Mouse (Mus musculus) macrophage (primary cell): ENCODE data around the gene Rdh19. TPM values are rescaled to one million over a fixed set of nuclear protein-coding genes. Genes with fewer than 3 reads are reported as not detected.
"Not testable (repeated sequence)": the region's sequence is repeated elsewhere in the genome, so short reads cannot be mapped to it uniquely, and the experiment has no call there.

Source experiments
- H3K27ac ChIP-seq: fragments of 350-480 bp; formaldehyde crosslinking; 2 replicates; pipeline ENCODE4 v1.9.0; 2021
- H3K36me3 ChIP-seq: fragments of 350-480 bp; formaldehyde crosslinking; 2 replicates; pipeline ENCODE4 v1.9.0; 2021; ENCODE audit errors: inconsistent target
- H3K4me3 ChIP-seq: fragments of 350-480 bp; formaldehyde crosslinking; 2 replicates; pipeline ENCODE4 v1.9.0; 2021; ENCODE audit errors: inconsistent target
- H3K79me2 ChIP-seq: fragments of 350-480 bp; formaldehyde crosslinking; 2 replicates; pipeline ENCODE4 v1.9.0; 2021; ENCODE audit errors: inconsistent target
- WGBS: methylation state at CpG from one replicate; pipeline ENCODE4 v1.1.7; 2026; ENCODE audit warnings: inconsistent platforms; ENCODE audit not compliant: missing documents; 5-methylcytosine and 5-hydroxymethylcytosine counted together
- polyA plus RNA-seq: library from polyadenylated mRNA; stranded (reverse); fragments of 250-400 nt; gene quantifications from 3 replicates; pipeline ENCODE4 v1.2.4, GENCODE M21; 2018; ENCODE audit warnings: inconsistent platforms
- total RNA-seq, 78 experiments: library from RNA; depleted of rRNA; stranded (reverse); fragments of 250-400 nt; gene quantifications; 1 replicate in 9 of 78; 2 replicates in 24 of 78; 3 replicates in 43 of 78; 4 replicates in 2 of 78; pipeline ENCODE4 v1.2.4; 2018; ENCODE audit warnings: inconsistent platforms in 56 of 78

The Rdh19 gene
- not detected for total RNA-seq (2018; cell fraction: chromatin; rRNA removed)
- not detected for total RNA-seq (2018; cell fraction: cytosol; rRNA removed)
- total RNA-seq (2018; cell fraction: nucleus; rRNA removed), result not detected
- not detected in 3 replicates for polyA plus RNA-seq

GRCm38 (mm10) chr10:127849628-127850027, at the start of gene Rdh19:
Gene Rdh19 (plus strand): TSS chr10:127849928.
- Histone ChIP-seq H3K27ac (no peak within 1 kb of the TSS), H3K36me3 (no peaks in the 10 kb centered on the region), H3K4me3 (no peak within 1 kb of the TSS), H3K79me2 (no peaks in the 10 kb centered on the region)
- WGBS, result 80% methylated on average over 1 of the region's 1 CpGs

GRCm38 (mm10) chr10:127800891-127801290, 48.8 kb upstream of the Rdh19 start, which contains the start of gene Rdh16:
Gene Rdh16 (plus strand): TSS chr10:127801152.
- Histone ChIP-seq H3K4me3 (no peak within 1 kb of the TSS), H3K36me3 (no peaks in the 10 kb centered on the region), H3K27ac (no peak within 1 kb of the TSS), H3K79me2 (no peaks in the 10 kb centered on the region)
- 90% methylated on average over 6 of the region's 6 CpGs for WGBS

GRCm38 (mm10) chr10:127801612-127802011, 48.1 kb upstream of the Rdh19 start:
- no peaks in the 10 kb centered on the region for H3K79me2 ChIP-seq
- no peak overlapping the region for H3K27ac ChIP-seq
- WGBS, result 88% methylated on average over 2 of the region's 2 CpGs
- no peak overlapping the region for H3K4me3 ChIP-seq
- no peaks in the 10 kb centered on the region for H3K36me3 ChIP-seq

DNA sequence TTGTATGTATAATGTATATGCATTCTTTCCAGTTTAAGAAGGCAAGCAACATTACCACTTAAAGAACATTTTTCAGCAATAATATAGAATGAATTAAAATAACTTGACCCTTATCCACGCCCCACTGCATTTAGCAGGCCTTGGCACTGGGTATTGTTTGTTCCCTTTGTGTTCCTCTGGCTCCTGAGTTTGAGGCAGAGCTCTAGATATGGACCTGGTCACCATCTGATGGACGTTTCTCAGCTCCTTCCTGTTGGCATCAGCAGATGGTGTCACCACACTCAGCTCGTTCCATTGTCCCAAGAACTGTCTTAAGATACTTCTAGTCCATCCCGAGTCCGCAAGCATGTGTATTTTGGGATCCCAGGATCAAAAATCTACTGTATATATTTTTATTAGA, 47.5 kb upstream of the Rdh19 start:
- Histone ChIP-seq H3K36me3 (no peaks in the 10 kb centered on the region), H3K4me3 (no peak overlapping the region), H3K27ac (no peak overlapping the region), H3K79me2 (no peaks in the 10 kb centered on the region)
- WGBS, result 73% methylated on average over 5 of the region's 5 CpGs

GRCm38 (mm10) chr10:127804416-127804815, 45.3 kb upstream of the Rdh19 start:
- no peaks in the 10 kb centered on the region for H3K79me2 ChIP-seq
- WGBS, result 84% methylated on average over 7 of the region's 7 CpGs
- no peaks in the 10 kb centered on the region for H3K36me3 ChIP-seq
- no peak overlapping the region for H3K27ac ChIP-seq
- H3K4me3 ChIP-seq, result no peak overlapping the region

DNA sequence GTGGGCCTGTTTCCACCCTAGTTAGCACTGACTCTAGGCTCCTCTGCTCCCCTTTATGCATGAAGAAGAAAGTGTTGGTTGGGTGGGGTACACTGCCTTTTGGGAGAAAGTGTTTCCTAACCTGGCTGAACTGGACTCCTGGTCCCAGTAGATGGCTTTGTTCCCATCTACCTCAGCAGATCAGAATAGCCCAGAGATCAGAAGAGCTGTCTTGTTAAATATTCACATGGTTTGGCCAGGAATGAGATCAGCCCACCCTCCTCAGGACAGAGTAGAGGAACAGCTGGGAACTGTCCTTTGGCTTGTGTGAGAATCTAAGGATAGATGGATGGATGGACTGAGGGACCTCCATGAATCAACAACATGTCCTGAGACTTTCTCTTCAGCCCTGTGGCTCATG, 33.8 kb upstream of the Rdh19 start:
- Histone ChIP-seq H3K4me3 (no peak overlapping the region), H3K27ac (no peak overlapping the region), H3K36me3 (no peaks in the 10 kb centered on the region), H3K79me2 (no peaks in the 10 kb centered on the region)

- H3K27ac ChIP-seq, H3K36me3 ChIP-seq, H3K79me2 ChIP-seq, H3K4me3 ChIP-seq: not testable (repeated sequence)
- WGBS, result 69% methylated on average over 3 of the region's 4 CpGs
Observed at GRCm38 (mm10) chr10:127817268-127817910, 32.3 kb upstream of the Rdh19 start.

DNA sequence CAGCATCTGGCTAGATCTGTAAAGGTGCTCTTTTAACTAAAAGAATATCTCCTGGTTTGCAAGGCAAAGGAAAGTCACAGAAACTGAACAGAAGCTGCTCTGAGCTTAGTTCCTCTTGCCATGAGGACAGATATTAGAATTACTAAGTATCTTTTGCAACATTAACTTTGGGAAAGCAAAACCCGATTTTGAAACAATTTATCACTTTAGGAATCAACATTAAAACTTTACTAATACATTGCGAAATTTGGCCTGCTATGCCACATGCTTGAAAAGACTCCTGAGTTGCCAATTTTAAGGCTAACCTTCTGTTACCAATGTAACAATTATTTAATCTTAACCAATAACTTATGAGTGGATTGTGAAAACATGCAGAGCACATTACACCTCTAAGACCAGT, 27.9 kb upstream of the Rdh19 start:
- 80% methylated on average over 1 of the region's 2 CpGs for WGBS
- H3K27ac ChIP-seq, H3K4me3 ChIP-seq, H3K36me3 ChIP-seq, H3K79me2 ChIP-seq: not testable (repeated sequence)

- H3K27ac ChIP-seq, result no peak overlapping the region
- 77% methylated on average over 5 of the region's 6 CpGs for WGBS
- no peaks in the 10 kb centered on the region for H3K79me2 ChIP-seq
- no peak overlapping the region for H3K4me3 ChIP-seq
- no peaks in the 10 kb centered on the region for H3K36me3 ChIP-seq
Observed at GRCm38 (mm10) chr10:127825386-127825785, 24.3 kb upstream of the Rdh19 start.

GRCm38 (mm10) chr10:127829121-127829520, 20.6 kb upstream of the Rdh19 start:
- H3K27ac ChIP-seq, result no peak overlapping the region
- H3K4me3 ChIP-seq, result no peak overlapping the region
- 90% methylated on average over 3 of the region's 3 CpGs for WGBS
- H3K36me3 ChIP-seq, result no peaks in the 10 kb centered on the region
- no peaks in the 10 kb centered on the region for H3K79me2 ChIP-seq

- 88% methylated on average over 1 of the region's 1 CpGs for WGBS
- not testable (repeated sequence) for H3K27ac ChIP-seq, H3K4me3 ChIP-seq, H3K36me3 ChIP-seq, H3K79me2 ChIP-seq
Observed at GRCm38 (mm10) chr10:127834186-127834585, 15.5 kb upstream of the Rdh19 start.

GRCm38 (mm10) chr10:127835292-127835691, 14.4 kb upstream of the Rdh19 start:
- Histone ChIP-seq H3K79me2 (no peaks in the 10 kb centered on the region), H3K36me3 (no peaks in the 10 kb centered on the region), H3K4me3 (no peak overlapping the region), H3K27ac (no peak overlapping the region)
- WGBS, result 79% methylated on average over 5 of the region's 5 CpGs

DNA sequence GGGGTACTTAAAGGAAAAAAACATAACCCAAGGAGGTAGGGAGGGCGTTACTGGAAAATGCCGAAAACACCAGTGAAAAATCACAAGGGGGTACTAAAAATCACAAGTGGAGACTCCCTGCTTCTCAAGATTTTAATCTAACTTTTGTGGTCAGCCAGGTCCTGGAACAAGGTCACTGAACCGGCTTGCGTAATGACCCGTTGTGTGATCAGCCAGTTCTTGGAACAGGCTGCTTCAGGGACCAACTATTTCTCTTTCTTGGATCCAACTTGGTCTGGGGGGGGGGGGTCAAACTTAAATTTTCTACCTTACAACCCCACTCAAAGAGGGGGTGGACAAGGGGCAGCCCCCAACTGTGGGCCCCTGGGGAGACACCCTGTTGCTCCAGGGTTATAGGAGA, 11.9 kb upstream of the Rdh19 start:
- 79% methylated on average over 5 of the region's 5 CpGs for WGBS
- not testable (repeated sequence) for H3K79me2 ChIP-seq, H3K4me3 ChIP-seq, H3K27ac ChIP-seq, H3K36me3 ChIP-seq

GRCm38 (mm10) chr10:127838539-127838938, 11.2 kb upstream of the Rdh19 start:
- H3K4me3 ChIP-seq, result no peak overlapping the region
- H3K36me3 ChIP-seq, result no peaks in the 10 kb centered on the region
- no peaks in the 10 kb centered on the region for H3K79me2 ChIP-seq
- H3K27ac ChIP-seq, result no peak overlapping the region
- 88% methylated on average over 2 of the region's 2 CpGs for WGBS

GRCm38 (mm10) chr10:127840776-127841175, 9.0 kb upstream of the Rdh19 start:
- 79% methylated on average over 2 of the region's 2 CpGs for WGBS

GRCm38 (mm10) chr10:127845945-127846344, 3.8 kb upstream of the Rdh19 start:
- 93% methylated on average over 5 of the region's 5 CpGs for WGBS

More at GRCm38 (mm10) chr10:127840776-127841175, 9.0 kb upstream of the Rdh19 start:
- Histone ChIP-seq H3K27ac (no peak overlapping the region), H3K4me3 (no peak overlapping the region), H3K79me2 (no peaks in the 10 kb centered on the region), H3K36me3 (no peaks in the 10 kb centered on the region)

More at GRCm38 (mm10) chr10:127845945-127846344, 3.8 kb upstream of the Rdh19 start:
- H3K4me3 ChIP-seq, H3K36me3 ChIP-seq, H3K27ac ChIP-seq, H3K79me2 ChIP-seq: not testable (repeated sequence)
